Mouse (Mus musculus) neutrophil, adult 83 days (primary cell): ENCODE data around the gene Nedd8. TPM values are rescaled to one million over a fixed set of nuclear protein-coding genes. Genes with fewer than 3 reads are reported as not detected.

ENCODE experiments used
- total RNA-seq, 2 experiments: library from RNA; stranded (reverse); gene quantifications; one replicate each; pipeline ENCODE4 v1.2.4; 2023

Nedd8 gene
- total RNA-seq = 100 to 1,000 TPM; 178 to 185 TPM

GRCm38 (mm10) chr14:55671833-55672740, at the start of gene Nedd8, which contains the start of gene Gmpr2:
Gene Nedd8, minus strand, starts transcription at chr14:55672124.
Gene Gmpr2, plus strand, starts transcription at chr14:55671941.

GRCm38 (mm10) chr14:55713729-55714122, 41.8 kb upstream of the Nedd8 start, which contains the start of gene Tgm1:
Gene Tgm1, minus strand, starts transcription at chr14:55713926.

GRCm38 (mm10) chr14:55681160-55682117, 9.5 kb upstream of the Nedd8 start, which contains the start of gene Tinf2:
Gene Tinf2, minus strand, starts transcription at chr14:55681820.

GRCm38 (mm10) chr14:55659960-55660573, 11.9 kb downstream of the Nedd8 start, which contains the start of gene Mdp1:
Gene Mdp1, minus strand, starts transcription at chr14:55660508.

GRCm38 (mm10) chr14:55649884-55650283, 22.0 kb downstream of the Nedd8 start, which contains the start of gene Tssk4:
Gene Tssk4, plus strand, starts transcription at chr14:55650184.

GRCm38 (mm10) chr14:55643060-55643907, 28.6 kb downstream of the Nedd8 start, which contains the start of gene Tm9sf1:
Gene Tm9sf1, minus strand, starts transcription at chr14:55643806.

GRCm38 (mm10) chr14:55637795-55638194, 34.1 kb downstream of the Nedd8 start, which contains the start of gene Gm49378:
Gene Gm49378, minus strand, starts transcription at chr14:55637895.

GRCm38 (mm10) chr14:55635523-55636007, 36.4 kb downstream of the Nedd8 start, which contains the start of gene Ipo4:
Gene Ipo4, minus strand, starts transcription at chr14:55635957.

GRCm38 (mm10) chr14:55617822-55618221, 54.1 kb downstream of the Nedd8 start, which contains the start of gene Rec8:
Gene Rec8, plus strand, starts transcription at chr14:55618037.

Other genes starting within 250 kb of the Nedd8 start
- gene Dhrs4, start 193.4 kb downstream of the Nedd8 start, total RNA-seq = 10 to 100 TPM; 14.0 to 26.8 TPM
- gene Carmil3, start 181.5 kb downstream of the Nedd8 start, total RNA-seq = under 1 TPM; 0.11 to 0.35 TPM
- not detected for gene Cpne6, start 161.7 kb downstream of the Nedd8 start, total RNA-seq
- not detected for gene Nrl, start 147.1 kb downstream of the Nedd8 start, total RNA-seq
- 10 to 100 TPM; 28.8 to 36.8 TPM for gene Pck2, start 131.9 kb downstream of the Nedd8 start, total RNA-seq
- 10 to 100 TPM; 48.3 to 50.3 TPM for gene Dcaf11, start 112.1 kb downstream of the Nedd8 start, total RNA-seq
- 10 to 100 TPM in 1 of 2 experiments, 1 to 10 TPM in 1; 8.6 to 10.4 TPM for gene A730061H03Rik, start 111.7 kb downstream of the Nedd8 start, total RNA-seq
- not detected for gene Fitm1, start 96.5 kb downstream of the Nedd8 start, total RNA-seq
- 100 to 1,000 TPM; 144 to 155 TPM for gene Psme1, start 94.0 kb downstream of the Nedd8 start, total RNA-seq
- 1 to 10 TPM; 4.9 to 6.6 TPM for gene Emc9, start 86.8 kb downstream of the Nedd8 start, total RNA-seq
- gene Psme2, start 81.0 kb downstream of the Nedd8 start, total RNA-seq = 100 to 1,000 TPM; 191 to 193 TPM
- gene Rnf31, start 80.4 kb downstream of the Nedd8 start, total RNA-seq = 10 to 100 TPM; 51.6 to 55.7 TPM
- gene Irf9, start 68.6 kb downstream of the Nedd8 start, total RNA-seq = 10 to 100 TPM; 41.1 to 56.8 TPM
- gene Rec8, start 54.1 kb downstream of the Nedd8 start, total RNA-seq = 1 to 10 TPM; 1.2 to 3.1 TPM
- 10 to 100 TPM; 12.2 to 12.4 TPM for gene Ipo4, start 36.2 kb downstream of the Nedd8 start, total RNA-seq
- gene Gm49378, start 34.2 kb downstream of the Nedd8 start, total RNA-seq = 1 to 10 TPM in 1 of 2 experiments, under 1 TPM in 1; 0.31 to 1.2 TPM
- gene Tm9sf1, start 28.3 kb downstream of the Nedd8 start, total RNA-seq = 10 to 100 TPM; 34.3 to 37.8 TPM
- gene Tssk4, start 21.9 kb downstream of the Nedd8 start, total RNA-seq = 1 to 10 TPM; 2.0 to 3.4 TPM
- gene Mdp1, start 11.6 kb downstream of the Nedd8 start, total RNA-seq = 10 to 100 TPM; 15.9 TPM
- gene Gmpr2, start 183 bp downstream of the Nedd8 start, total RNA-seq = 10 to 100 TPM; 14.6 to 15.9 TPM
- 10 to 100 TPM; 60.2 to 61.1 TPM for gene Tinf2, start 9.7 kb upstream of the Nedd8 start, total RNA-seq
- 1 to 10 TPM; 1.3 to 2.2 TPM for gene Tgm1, start 41.8 kb upstream of the Nedd8 start, total RNA-seq
- gene Rabggta, start 50.1 kb upstream of the Nedd8 start, total RNA-seq = 10 to 100 TPM; 21.0 to 23.4 TPM
- gene Dhrs1, start 73.6 kb upstream of the Nedd8 start, total RNA-seq = 10 to 100 TPM; 57.3 to 62.3 TPM
- gene Nop9, start 73.6 kb upstream of the Nedd8 start, total RNA-seq = 10 to 100 TPM; 14.8 to 20.7 TPM
- under 1 TPM; 0.33 to 0.57 TPM for gene Cideb, start 86.3 kb upstream of the Nedd8 start, total RNA-seq
- under 1 TPM; 0.55 to 0.61 TPM for gene Ltb4r2, start 89.3 kb upstream of the Nedd8 start, total RNA-seq
- 100 to 1,000 TPM; 205 to 213 TPM for gene Ltb4r1, start 93.8 kb upstream of the Nedd8 start, total RNA-seq
- under 1 TPM; 0.29 to 0.77 TPM for gene Adcy4, start 112.0 kb upstream of the Nedd8 start, total RNA-seq
- gene Ripk3, start 116.7 kb upstream of the Nedd8 start, total RNA-seq = 10 to 100 TPM; 32.4 to 37.6 TPM
- not detected for gene Nfatc4, start 151.0 kb upstream of the Nedd8 start, total RNA-seq
- 1 to 10 TPM; 2.9 to 4.2 TPM for gene Nynrin, start 181.9 kb upstream of the Nedd8 start, total RNA-seq
- 1 to 10 TPM in 1 of 2 experiments, under 1 TPM in 1; 0.53 to 1.3 TPM for gene Cbln3, start 212.3 kb upstream of the Nedd8 start, total RNA-seq
- gene Khnyn, start 212.8 kb upstream of the Nedd8 start, total RNA-seq = 10 to 100 TPM; 62.4 to 74.0 TPM
- 1 to 10 TPM; 1.9 to 2.5 TPM for gene Sdr39u1, start 228.2 kb upstream of the Nedd8 start, total RNA-seq